Mouse (Mus musculus): Measurements from ENCODE around the gene Gm49373. TPM values are rescaled to one million over a fixed set of nuclear protein-coding genes. Genes with fewer than 3 reads are reported as not detected.

Gene Gm49373
- polyA plus RNA-seq, 1 experiment from 2014 or later = 0.59 TPM

GRCm38 (mm10) chr9:21032491-21032890, 40.4 kb downstream of the Gm49373 start:
- H3K9ac ChIP-seq = peak overlapping the region; percentile 50; the same call in 1 of the 2 replicates
- WGBS = 3% methylated on average over 7 of the region's 7 CpGs
- peaks cover 67% of the 10 kb centered on the region for H3K27me3 ChIP-seq (replicated peaks)

GRCm38 (mm10) chr9:21031896-21032351, 41.0 kb downstream of the Gm49373 start, which contains the start of gene Icam5:
Icam5 (plus strand) TSS chr9:21032073.
- H3K4me1 ChIP-seq (replicated peaks) = peaks cover 55% of the 10 kb centered on the region
- peak within 1 kb of the TSS; percentile 55 for H3K4me3 ChIP-seq (replicated peaks)
- H3K27ac ChIP-seq = no peak within 1 kb of the TSS
- H3K4me2 ChIP-seq (replicated peaks) = peak within 1 kb of the TSS; percentile 99
- peak within 1 kb of the TSS; percentile 50 for H3K9ac ChIP-seq
- H3K9me3 ChIP-seq = no peaks in the 10 kb centered on the region
- WGBS = under 1% methylated on average over 34 of the region's 35 CpGs
- ATAC-seq = no peak
- H3K27me3 ChIP-seq (replicated peaks) = peaks cover 62% of the 10 kb centered on the region
- H3K36me3 ChIP-seq = no peaks in the 10 kb centered on the region

More at GRCm38 (mm10) chr9:21032491-21032890, 40.4 kb downstream of the Gm49373 start:
- H3K4me1 ChIP-seq (replicated peaks) = peaks cover 60% of the 10 kb centered on the region
- H3K4me2 ChIP-seq (replicated peaks) = peak overlapping the region; percentile 99
- H3K9me3 ChIP-seq = no peaks in the 10 kb centered on the region
- H3K36me3 ChIP-seq = no peaks in the 10 kb centered on the region
- peak overlapping the region; percentile 55 for H3K4me3 ChIP-seq (replicated peaks)
- no peak for ATAC-seq
- no peak overlapping the region for H3K27ac ChIP-seq

- Histone ChIP-seq H3K27ac (no peak overlapping the region), H3K4me3 (replicated peaks) (peak overlapping the region; percentile 49), H3K36me3 (no peaks in the 10 kb centered on the region), H3K4me2 (replicated peaks) (peak overlapping the region; percentile 99), H3K4me1 (replicated peaks) (peaks cover 49% of the 10 kb centered on the region), H3K9me3 (no peaks in the 10 kb centered on the region), H3K9ac (0 out of 2 replicates have a peak overlapping the region, but pooled peaks have one; percentile 14), H3K27me3 (replicated peaks) (peaks cover 56% of the 10 kb centered on the region)
- under 1% methylated on average over 36 of the region's 36 CpGs for WGBS
- peak; percentile 27 for ATAC-seq
Observed at GRCm38 (mm10) chr9:21031251-21031895, 41.5 kb downstream of the Gm49373 start.

- Histone ChIP-seq H3K27me3 (replicated peaks) (peaks cover 51% of the 10 kb centered on the region), H3K9ac (no peak overlapping the region), H3K36me3 (no peaks in the 10 kb centered on the region), H3K9me3 (no peaks in the 10 kb centered on the region), H3K4me3 (replicated peaks) (peak overlapping the region; percentile 49), H3K4me1 (replicated peaks) (peaks cover 46% of the 10 kb centered on the region), H3K27ac (no peak overlapping the region), H3K4me2 (replicated peaks) (peak overlapping the region; percentile 99)
- ATAC-seq = peak; percentile 76
- WGBS = under 1% methylated on average over 13 of the region's 13 CpGs
Observed at GRCm38 (mm10) chr9:21030781-21031250, 42.1 kb downstream of the Gm49373 start.

GRCm38 (mm10) chr9:21030055-21030600, 42.8 kb downstream of the Gm49373 start:
- Histone ChIP-seq H3K4me3 (replicated peaks) (peak overlapping the region; percentile 49), H3K27ac (no peak overlapping the region), H3K36me3 (no peaks in the 10 kb centered on the region), H3K9ac (peak overlapping the region; percentile 54; the same call in 1 of the 2 replicates), H3K9me3 (no peaks in the 10 kb centered on the region), H3K4me2 (replicated peaks) (peak overlapping the region; percentile 99), H3K27me3 (replicated peaks) (peaks cover 44% of the 10 kb centered on the region), H3K4me1 (replicated peaks) (peaks cover 46% of the 10 kb centered on the region)
- 26% methylated on average over 22 of the region's 22 CpGs for WGBS
- ATAC-seq = no peak

GRCm38 (mm10) chr9:21029291-21030054, 43.4 kb downstream of the Gm49373 start, which contains the start of gene Icam4:
Icam4 (plus strand) TSS chr9:21029373.
- WGBS = 2% methylated on average over 37 of the region's 37 CpGs
- Histone ChIP-seq H3K9ac (peak within 1 kb of the TSS; percentile 54), H3K27ac (no peak within 1 kb of the TSS), H3K4me1 (replicated peaks) (peaks cover 39% of the 10 kb centered on the region), H3K9me3 (no peaks in the 10 kb centered on the region), H3K4me3 (replicated peaks) (peak within 1 kb of the TSS; percentile 49), H3K27me3 (replicated peaks) (peaks cover 37% of the 10 kb centered on the region), H3K36me3 (no peaks in the 10 kb centered on the region), H3K4me2 (replicated peaks) (peak within 1 kb of the TSS; percentile 99)
- peak; percentile 40 for ATAC-seq

GRCm38 (mm10) chr9:21028560-21029110, 44.3 kb downstream of the Gm49373 start:
- Histone ChIP-seq H3K27me3 (replicated peaks) (peaks cover 31% of the 10 kb centered on the region), H3K9ac (no peak overlapping the region), H3K4me3 (replicated peaks) (no peak overlapping the region), H3K9me3 (no peaks in the 10 kb centered on the region), H3K36me3 (no peaks in the 10 kb centered on the region), H3K4me2 (replicated peaks) (no peak overlapping the region), H3K4me1 (replicated peaks) (peaks cover 38% of the 10 kb centered on the region), H3K27ac (no peak overlapping the region)
- WGBS = 70% methylated on average over 6 of the region's 6 CpGs
- ATAC-seq = no peak

GRCm38 (mm10) chr9:21027774-21028290, 45.1 kb downstream of the Gm49373 start:
- peaks cover 32% of the 10 kb centered on the region for H3K4me1 ChIP-seq (replicated peaks)
- WGBS = 55% methylated on average over 8 of the region's 8 CpGs

GRCm38 (mm10) chr9:21026849-21027248, 46.0 kb downstream of the Gm49373 start:
- no peak overlapping the region for H3K27ac ChIP-seq
- H3K27me3 ChIP-seq (replicated peaks) = peaks cover 14% of the 10 kb centered on the region
- no peaks in the 10 kb centered on the region for H3K36me3 ChIP-seq
- WGBS = 75% methylated on average over 12 of the region's 12 CpGs
- no peaks in the 10 kb centered on the region for H3K9me3 ChIP-seq
- no peak overlapping the region for H3K4me2 ChIP-seq (replicated peaks)
- H3K9ac ChIP-seq = no peak overlapping the region
- no peak for ATAC-seq
- H3K4me1 ChIP-seq (replicated peaks) = peaks cover 22% of the 10 kb centered on the region
- no peak overlapping the region for H3K4me3 ChIP-seq (replicated peaks)

More at GRCm38 (mm10) chr9:21027774-21028290, 45.1 kb downstream of the Gm49373 start:
- no peak for ATAC-seq
- no peaks in the 10 kb centered on the region for H3K9me3 ChIP-seq
- no peak overlapping the region for H3K27ac ChIP-seq
- no peak overlapping the region for H3K4me3 ChIP-seq (replicated peaks)
- H3K27me3 ChIP-seq (replicated peaks) = peaks cover 23% of the 10 kb centered on the region
- no peak overlapping the region for H3K4me2 ChIP-seq (replicated peaks)
- H3K36me3 ChIP-seq = no peaks in the 10 kb centered on the region
- no peak overlapping the region for H3K9ac ChIP-seq

GRCm38 (mm10) chr9:21025258-21025810, 47.6 kb downstream of the Gm49373 start:
- Histone ChIP-seq H3K4me1 (replicated peaks) (peaks cover 13% of the 10 kb centered on the region), H3K4me3 (replicated peaks) (no peak overlapping the region), H3K27me3 (replicated peaks) (peaks cover 11% of the 10 kb centered on the region), H3K36me3 (no peaks in the 10 kb centered on the region), H3K9me3 (no peaks in the 10 kb centered on the region), H3K27ac (no peak overlapping the region), H3K9ac (no peak overlapping the region), H3K4me2 (replicated peaks) (0 out of 2 replicates have a peak overlapping the region, but pooled peaks have one; percentile 2)
- 51% methylated on average over 19 of the region's 19 CpGs for WGBS
- no peak; the same call in 1 of the 2 replicates for ATAC-seq

- no peak overlapping the region for H3K27ac ChIP-seq
- H3K4me1 ChIP-seq (replicated peaks) = no peaks in the 10 kb centered on the region
- 78% methylated on average over 1 of the region's 1 CpGs for WGBS
- no peak overlapping the region for H3K9ac ChIP-seq
- H3K36me3 ChIP-seq = no peaks in the 10 kb centered on the region
- ATAC-seq = no peak
- no peaks in the 10 kb centered on the region for H3K9me3 ChIP-seq
- H3K4me3 ChIP-seq (replicated peaks) = no peak overlapping the region
- no peaks in the 10 kb centered on the region for H3K27me3 ChIP-seq (replicated peaks)
- H3K4me2 ChIP-seq (replicated peaks) = no peak overlapping the region
Observed at GRCm38 (mm10) chr9:21022726-21023125, 50.2 kb downstream of the Gm49373 start.

Data from intestine, embryonic 15.5 days (tissue).